Mouse (Mus musculus): ENCODE measurements around the gene Zfp667. TPM values are rescaled to one million over a fixed set of nuclear protein-coding genes. Genes with fewer than 3 reads are reported as not detected.
"Not testable (repeated sequence)": the region's sequence is repeated elsewhere in the genome, so short reads cannot be mapped to it uniquely, and the experiment has no call there.

Zfp667 gene
- total and polyA plus RNA-seq, 2 experiments from 2014 or later, result 5.2 to 12.4 TPM

DNA sequence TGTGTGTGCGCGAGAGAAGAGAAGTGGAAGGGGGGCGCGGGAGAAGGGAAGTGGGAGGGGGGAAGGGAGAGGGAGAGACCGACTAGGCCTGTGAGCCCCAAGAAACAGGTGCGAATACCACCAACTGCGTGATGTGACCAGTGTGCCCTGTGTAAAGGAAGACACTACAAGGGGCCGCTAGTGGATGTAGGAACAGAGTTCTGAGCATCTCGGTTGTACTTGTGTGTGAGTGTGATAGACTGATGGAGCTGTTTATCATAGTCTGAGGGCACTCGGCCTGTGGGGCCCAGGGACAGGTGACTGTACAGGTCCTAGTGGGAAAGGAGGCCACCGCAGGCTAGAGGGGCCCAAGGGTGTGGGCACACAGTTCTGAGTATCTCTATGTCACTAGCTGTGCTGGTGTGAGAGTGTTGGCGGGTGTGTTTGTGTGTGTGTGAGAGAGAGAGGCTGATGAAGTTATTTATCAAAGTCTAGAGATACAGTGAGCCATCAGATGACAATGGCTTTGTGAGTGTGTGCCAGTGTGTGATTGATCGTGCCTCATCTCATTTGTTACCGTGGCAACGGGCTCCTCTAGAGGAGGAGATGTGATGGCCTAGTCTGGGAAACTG lies 647 bp downstream of the Zfp667 start:
- H3K4me3 ChIP-seq (ENCODE audit: low read depth, low read length), result peak overlapping the region; percentile 48
- ATAC-seq (ENCODE audit: low FRiP score) (peak; percentile 6), DNase-seq (ENCODE audit: low spot score) (peak; percentile 77)
- peaks cover 5% of the 10 kb centered on the region for H3K4me1 ChIP-seq (ENCODE audit: insufficient read depth, low read length)
- H3K9ac ChIP-seq (replicated peaks; ENCODE audit: low read length, poor library complexity, severe bottlenecking), result peak overlapping the region; percentile 59
- no peaks in the 10 kb centered on the region for H3K9me3 ChIP-seq (ENCODE audit: low read length)
- H3K36me3 ChIP-seq (ENCODE audit: insufficient read depth, low read length), result peaks cover 3% of the 10 kb centered on the region; the same call in 1 of the 2 replicates
- TF ChIP-seq CTCF (IDR thresholded peaks at IDR 0.05), result no peak
- peak overlapping the region; percentile 83 for H3K4me2 ChIP-seq (ENCODE audit: low read depth, low read length, poor library complexity, severe bottlenecking)
- peak overlapping the region; percentile 73 for H3K27ac ChIP-seq (ENCODE audit: low read depth, low read length)
- H3K27me3 ChIP-seq (ENCODE audit: insufficient read depth, low read length), result no peaks in the 10 kb centered on the region
- 17% methylated on average over 15 of the region's 15 CpGs for WGBS

DNA sequence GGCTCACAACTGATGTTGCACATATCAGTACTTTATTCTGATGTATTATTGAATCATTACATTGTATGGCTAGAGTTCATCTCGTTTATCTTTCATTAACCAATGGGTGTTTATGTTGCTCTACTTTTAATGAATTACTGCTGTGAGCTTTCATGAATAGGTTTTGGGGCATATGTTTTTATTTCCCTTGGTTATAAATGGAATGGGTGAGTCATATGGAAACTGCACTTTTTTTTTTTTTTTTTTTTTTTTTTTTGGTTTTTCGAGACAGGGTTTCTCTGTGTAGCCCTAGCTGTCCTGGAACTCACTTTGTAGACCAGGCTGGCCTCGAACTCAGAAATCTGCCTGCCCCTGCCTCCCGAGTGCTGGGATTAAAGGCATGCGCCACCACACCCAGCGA lies 4.7 kb downstream of the Zfp667 start:
- H3K27me3 ChIP-seq (ENCODE audit: insufficient read depth, low read length); H3K4me3 ChIP-seq (ENCODE audit: low read depth, low read length); H3K9me3 ChIP-seq (ENCODE audit: low read length); ATAC-seq (ENCODE audit: low FRiP score); H3K4me1 ChIP-seq (ENCODE audit: insufficient read depth, low read length); H3K4me2 ChIP-seq (ENCODE audit: low read depth, low read length, poor library complexity, severe bottlenecking); H3K9ac ChIP-seq (replicated peaks; ENCODE audit: low read length, poor library complexity, severe bottlenecking); H3K27ac ChIP-seq (ENCODE audit: low read depth, low read length); DNase-seq (ENCODE audit: low spot score): not testable (repeated sequence)
- H3K36me3 ChIP-seq (ENCODE audit: insufficient read depth, low read length), result peaks cover 20% of the 10 kb centered on the region
- WGBS, result 93% methylated on average over 5 of the region's 6 CpGs

DNA sequence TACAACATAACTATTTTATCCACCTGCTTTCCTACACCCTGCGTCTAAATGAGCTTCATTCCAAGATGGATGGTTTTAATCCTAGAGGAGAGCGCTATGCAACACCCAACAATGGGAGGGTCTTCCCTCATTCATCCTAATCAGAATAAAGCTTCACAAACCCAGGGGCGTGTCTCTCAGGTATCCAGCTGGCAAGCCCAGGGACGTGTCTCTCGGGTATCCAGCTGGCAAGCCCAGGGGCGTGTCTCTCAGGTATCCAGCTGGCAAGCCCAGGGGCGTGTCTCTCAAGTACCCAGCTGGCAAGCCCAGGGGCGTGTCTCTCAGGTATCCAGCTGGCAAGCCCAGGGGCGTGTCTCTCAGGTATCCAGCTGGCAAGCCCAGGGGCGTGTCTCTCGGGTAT lies 14.4 kb downstream of the Zfp667 start:
- not testable (repeated sequence) for H3K9me3 ChIP-seq (ENCODE audit: low read length); ATAC-seq (ENCODE audit: low FRiP score); H3K27ac ChIP-seq (ENCODE audit: low read depth, low read length); H3K4me1 ChIP-seq (ENCODE audit: insufficient read depth, low read length); H3K9ac ChIP-seq (replicated peaks; ENCODE audit: low read length, poor library complexity, severe bottlenecking); H3K4me3 ChIP-seq (ENCODE audit: low read depth, low read length); DNase-seq (ENCODE audit: low spot score); H3K4me2 ChIP-seq (ENCODE audit: low read depth, low read length, poor library complexity, severe bottlenecking); H3K27me3 ChIP-seq (ENCODE audit: insufficient read depth, low read length)
- peaks cover 47% of the 10 kb centered on the region for H3K36me3 ChIP-seq (ENCODE audit: insufficient read depth, low read length)
- 82% methylated on average over 11 of the region's 11 CpGs for WGBS

DNA sequence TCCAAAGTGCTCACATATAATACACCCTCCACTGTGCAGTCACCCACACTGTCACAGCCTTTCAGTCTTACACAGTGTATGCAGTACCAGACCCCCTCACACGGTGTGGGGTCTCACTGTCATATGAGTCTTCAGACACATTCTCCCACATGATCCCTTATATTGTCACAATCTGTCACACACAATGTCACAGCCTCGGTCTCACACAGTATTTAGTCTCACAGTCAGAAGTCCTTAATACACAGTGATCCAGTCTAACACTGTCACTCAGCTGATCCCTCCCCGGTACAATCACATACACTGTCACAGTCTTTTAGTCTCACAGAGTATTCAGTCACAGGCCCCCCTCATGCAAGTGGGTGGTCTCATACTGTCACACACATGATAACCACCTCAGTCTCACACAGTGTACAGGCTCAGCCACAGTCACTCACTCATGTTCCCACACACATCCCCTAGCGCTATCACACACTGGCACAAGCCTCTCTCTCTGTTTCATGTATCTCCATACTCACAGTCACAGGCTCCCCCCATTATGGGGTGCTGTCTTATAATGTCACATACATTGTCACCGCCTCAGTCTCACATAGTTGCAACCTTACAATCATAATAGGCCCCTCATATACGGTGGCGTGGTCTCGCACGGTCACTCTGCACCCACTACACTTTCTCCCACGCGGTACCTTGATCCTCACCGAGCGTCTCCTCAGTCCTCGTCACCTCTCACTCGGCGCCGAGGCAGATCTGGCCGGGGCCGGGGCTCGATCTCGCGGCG lies 44.3 kb downstream of the Zfp667 start:
- H3K9ac ChIP-seq (replicated peaks; ENCODE audit: low read length, poor library complexity, severe bottlenecking), result peak overlapping the region; percentile 80
- peak overlapping the region; percentile 85 for H3K27ac ChIP-seq (ENCODE audit: low read depth, low read length)
- peak overlapping the region; percentile 45 for H3K4me3 ChIP-seq (ENCODE audit: low read depth, low read length)
- H3K9me3 ChIP-seq (ENCODE audit: low read length), result no peaks in the 10 kb centered on the region
- WGBS, result 11% methylated on average over 23 of the region's 23 CpGs
- H3K27me3 ChIP-seq (ENCODE audit: insufficient read depth, low read length), result no peaks in the 10 kb centered on the region
- no peak for TF ChIP-seq CTCF (IDR thresholded peaks at IDR 0.05)
- 0 out of 2 replicates have a peak, but pooled peaks cover 4% of the 10 kb centered on the region for H3K4me1 ChIP-seq (ENCODE audit: insufficient read depth, low read length)
- ATAC-seq (ENCODE audit: low FRiP score) (peak; percentile 86), DNase-seq (ENCODE audit: low spot score) (peak; percentile 52)
- H3K4me2 ChIP-seq (ENCODE audit: low read depth, low read length, poor library complexity, severe bottlenecking), result peak overlapping the region; percentile 66
- 0 out of 2 replicates have a peak, but pooled peaks cover 5% of the 10 kb centered on the region for H3K36me3 ChIP-seq (ENCODE audit: insufficient read depth, low read length)

DNA sequence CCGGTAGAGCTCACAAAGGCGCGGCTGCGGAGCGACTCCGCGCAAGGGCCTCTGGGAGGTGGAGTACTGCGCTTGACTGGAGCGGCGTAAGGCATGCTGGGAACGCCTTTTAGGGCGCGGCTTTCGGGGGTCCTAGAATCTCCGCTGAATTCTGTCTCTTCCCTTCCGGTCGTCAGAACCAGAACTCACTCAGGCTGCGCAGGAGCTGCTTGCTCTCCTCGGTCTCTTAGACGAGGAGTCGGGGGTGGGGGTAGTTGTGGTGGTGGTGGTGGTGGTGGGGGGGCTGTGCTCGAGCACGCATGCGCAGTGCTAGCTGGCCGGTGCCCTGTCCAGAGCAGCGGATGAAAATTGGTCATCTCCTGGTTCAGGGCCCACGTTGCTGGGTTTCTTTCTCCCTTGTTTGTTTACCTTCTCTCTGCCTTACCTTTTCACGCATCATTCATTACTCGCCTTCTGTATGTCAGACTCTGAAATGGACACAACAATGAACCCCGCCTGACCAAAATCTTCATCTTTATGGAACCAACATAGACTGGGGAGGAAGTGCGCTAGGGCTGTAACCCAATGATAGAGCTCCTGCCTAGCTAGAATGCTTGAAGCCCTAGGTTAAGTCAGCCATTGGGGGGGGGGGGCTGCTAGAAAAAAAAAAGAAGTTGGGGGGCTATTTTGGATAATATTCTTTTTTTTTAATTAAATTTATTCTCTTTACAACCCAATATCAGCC lies 45.0 kb downstream of the Zfp667 start, which contains the start of gene Zfp583:
Gene Zfp583 (minus strand): TSS at position 53 of the 724 bp plus-strand sequence.
- Histone ChIP-seq H3K36me3 (ENCODE audit: insufficient read depth, low read length) (0 out of 2 replicates have a peak, but pooled peaks cover 5% of the 10 kb centered on the region), H3K9ac (replicated peaks; ENCODE audit: low read length, poor library complexity, severe bottlenecking) (peak within 1 kb of the TSS; percentile 80), H3K27me3 (ENCODE audit: insufficient read depth, low read length) (no peaks in the 10 kb centered on the region), H3K4me2 (ENCODE audit: low read depth, low read length, poor library complexity, severe bottlenecking) (peak within 1 kb of the TSS; percentile 66), H3K9me3 (ENCODE audit: low read length) (no peaks in the 10 kb centered on the region), H3K4me1 (ENCODE audit: insufficient read depth, low read length) (0 out of 2 replicates have a peak, but pooled peaks cover 4% of the 10 kb centered on the region), H3K4me3 (ENCODE audit: low read depth, low read length) (peak within 1 kb of the TSS; percentile 45), H3K27ac (ENCODE audit: low read depth, low read length) (peak within 1 kb of the TSS; percentile 85)
- WGBS, result 6% methylated on average over 31 of the region's 31 CpGs
- DNase-seq (ENCODE audit: low spot score), result peak; percentile 96
- ATAC-seq (ENCODE audit: low FRiP score), result peak; percentile 93
- TF ChIP-seq CTCF (IDR thresholded peaks at IDR 0.05), result no peak

All from midbrain, postnatal 0 days (tissue).